Mouse (Mus musculus) megakaryocyte-erythroid progenitor cell, adult 5-6 weeks (primary cell): ENCODE data around the gene Cfdp1. TPM values are rescaled to one million over a fixed set of nuclear protein-coding genes. Genes with fewer than 3 reads are reported as not detected.
A peak's percentile ranks its signal among the peaks of the same experiment; 100 is the strongest.
"Not testable (repeated sequence)": the region's sequence is repeated elsewhere in the genome, so short reads cannot be mapped to it uniquely, and the experiment has no call there.

Source experiments
- ATAC-seq: replicated peaks from 2 replicates; pipeline ENCODE4 v1.8.0; 2016; ENCODE audit warnings: mild to moderate bottlenecking, inconsistent platforms; ENCODE audit not compliant: severe bottlenecking, poor library complexity, low FRiP score, low TSS enrichment
- total RNA-seq, 2 experiments: library from RNA; stranded (forward) in 1 of 2; stranded (reverse) in 1 of 2; fragments of 200-1000, 215-1000 nt in 1 of 2; fragments of >200 nt in 1 of 2; fragmentation: Nextera tagmentation in 1 of 2; gene quantifications; 2 replicates each; pipeline ENCODE4 v1.2.3; 2014 to 2017

The Cfdp1 gene
- total RNA-seq, 2 experiments from 2014 or later = 214 to 339 TPM

GRCm38 (mm10) chr8:111865130-111865852 is 11.2 kb upstream of the Cfdp1 start:
- ATAC-seq = no peak; the same call in 1 of the 2 replicates

- ATAC-seq = no peak
Measured at GRCm38 (mm10) chr8:111864648-111865047, 10.6 kb upstream of the Cfdp1 start.

GRCm38 (mm10) chr8:111863280-111863679 is 9.2 kb upstream of the Cfdp1 start:
- no peak for ATAC-seq

GRCm38 (mm10) chr8:111855977-111856376 is 1.9 kb upstream of the Cfdp1 start:
- ATAC-seq = no peak

GRCm38 (mm10) chr8:111853219-111853618 is 872 bp downstream of the Cfdp1 start:
- ATAC-seq = not testable (repeated sequence)

- no peak for ATAC-seq
Measured at GRCm38 (mm10) chr8:111846746-111847145, 7.3 kb downstream of the Cfdp1 start.

- ATAC-seq = no peak
Measured at GRCm38 (mm10) chr8:111835540-111835939, 18.6 kb downstream of the Cfdp1 start.

GRCm38 (mm10) chr8:111834011-111834410 is 20.1 kb downstream of the Cfdp1 start:
- no peak for ATAC-seq

GRCm38 (mm10) chr8:111832983-111833382 is 21.1 kb downstream of the Cfdp1 start:
- ATAC-seq = no peak

- no peak for ATAC-seq
Measured at GRCm38 (mm10) chr8:111831996-111832395, 22.1 kb downstream of the Cfdp1 start.

- no peak for ATAC-seq
Measured at GRCm38 (mm10) chr8:111828595-111828994, 25.5 kb downstream of the Cfdp1 start.

GRCm38 (mm10) chr8:111825219-111825618 is 28.9 kb downstream of the Cfdp1 start:
- ATAC-seq = no peak

GRCm38 (mm10) chr8:111824334-111824733 is 29.8 kb downstream of the Cfdp1 start:
- no peak for ATAC-seq

GRCm38 (mm10) chr8:111821199-111821598 is 32.9 kb downstream of the Cfdp1 start:
- peak; percentile 65 for ATAC-seq

GRCm38 (mm10) chr8:111820691-111821090 is 33.4 kb downstream of the Cfdp1 start:
- ATAC-seq = no peak

GRCm38 (mm10) chr8:111820018-111820417 is 34.1 kb downstream of the Cfdp1 start:
- no peak for ATAC-seq

- no peak for ATAC-seq
Measured at GRCm38 (mm10) chr8:111818556-111818955, 35.5 kb downstream of the Cfdp1 start.

GRCm38 (mm10) chr8:111815078-111815477 is 39.0 kb downstream of the Cfdp1 start:
- ATAC-seq = no peak

- no peak for ATAC-seq
Measured at GRCm38 (mm10) chr8:111813818-111814217, 40.3 kb downstream of the Cfdp1 start.

- ATAC-seq = no peak
Measured at GRCm38 (mm10) chr8:111812835-111813234, 41.3 kb downstream of the Cfdp1 start.

GRCm38 (mm10) chr8:111810656-111811336 is 43.3 kb downstream of the Cfdp1 start:
- peak; percentile 43 for ATAC-seq
